Mouse (Mus musculus): ENCODE measurements at regions not wholly inside any gene's neighbourhood (a gene's known extent, or its start where the extent isn't known, plus 50 kb on each side); places are given as distances from the start of the nearest gene placed in this dataset.
"Not testable (repeated sequence)": the region's sequence is repeated elsewhere in the genome, so short reads cannot be mapped to it uniquely, and the experiment has no call there.

GRCm38 (mm10) chr15:8817542-8817941 is 107.0 kb upstream of the Slc1a3 start:
- Histone ChIP-seq H3K36me3 (no peaks in the 10 kb centered on the region), H3K4me3 (replicated peaks) (no peak overlapping the region), H3K27ac (0 out of 2 replicates have a peak overlapping the region, but pooled peaks have one; percentile 11), H3K9ac (no peak overlapping the region), H3K9me3 (no peaks in the 10 kb centered on the region), H3K4me1 (no peaks in the 10 kb centered on the region), H3K27me3 (replicated peaks) (no peaks in the 10 kb centered on the region), H3K4me2 (no peak overlapping the region)
- ATAC-seq (ENCODE audit: insufficient read depth, low FRiP score, low read depth), result no peak
- 91% methylated on average over 8 of the region's 8 CpGs for WGBS

GRCm38 (mm10) chr15:8816501-8817368 is 106.2 kb upstream of the Slc1a3 start:
- Histone ChIP-seq H3K9me3 (no peaks in the 10 kb centered on the region), H3K4me3 (replicated peaks) (no peak overlapping the region), H3K4me2 (no peak overlapping the region), H3K27ac (0 out of 2 replicates have a peak overlapping the region, but pooled peaks have one; percentile 11), H3K27me3 (replicated peaks) (no peaks in the 10 kb centered on the region), H3K4me1 (no peaks in the 10 kb centered on the region), H3K36me3 (no peaks in the 10 kb centered on the region), H3K9ac (no peak overlapping the region)
- 53% methylated on average over 10 of the region's 10 CpGs for WGBS
- peak; percentile 53; the same call in 1 of the 2 replicates for ATAC-seq (ENCODE audit: insufficient read depth, low FRiP score, low read depth)

DNA sequence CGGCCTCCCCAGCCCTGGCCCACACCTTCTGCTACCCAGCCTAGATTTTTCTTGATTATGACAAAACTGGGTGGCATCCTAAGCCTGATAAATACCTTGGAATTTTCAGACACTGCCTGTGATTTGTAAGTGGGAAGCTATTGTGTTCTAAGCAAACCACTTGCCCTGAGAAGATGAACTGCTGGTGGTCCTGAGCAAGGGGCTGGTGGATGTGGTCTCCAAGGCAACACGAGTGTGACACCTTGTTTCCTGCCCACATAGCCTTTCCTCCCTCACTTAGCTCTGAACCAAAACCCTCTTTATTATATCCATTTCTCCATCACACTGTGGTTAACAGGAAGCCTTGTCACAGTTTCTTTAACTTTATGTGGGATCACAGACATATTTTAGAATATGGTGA is 105.4 kb upstream of the Slc1a3 start:
- no peak overlapping the region for H3K9ac ChIP-seq
- no peak overlapping the region for H3K4me2 ChIP-seq
- H3K36me3 ChIP-seq, result no peaks in the 10 kb centered on the region
- 65% methylated on average over 2 of the region's 2 CpGs for WGBS
- H3K4me3 ChIP-seq (replicated peaks), result no peak overlapping the region
- no peak overlapping the region for H3K27ac ChIP-seq
- no peaks in the 10 kb centered on the region for H3K9me3 ChIP-seq
- no peak for ATAC-seq (ENCODE audit: insufficient read depth, low FRiP score, low read depth)
- no peaks in the 10 kb centered on the region for H3K4me1 ChIP-seq
- no peaks in the 10 kb centered on the region for H3K27me3 ChIP-seq (replicated peaks)

DNA sequence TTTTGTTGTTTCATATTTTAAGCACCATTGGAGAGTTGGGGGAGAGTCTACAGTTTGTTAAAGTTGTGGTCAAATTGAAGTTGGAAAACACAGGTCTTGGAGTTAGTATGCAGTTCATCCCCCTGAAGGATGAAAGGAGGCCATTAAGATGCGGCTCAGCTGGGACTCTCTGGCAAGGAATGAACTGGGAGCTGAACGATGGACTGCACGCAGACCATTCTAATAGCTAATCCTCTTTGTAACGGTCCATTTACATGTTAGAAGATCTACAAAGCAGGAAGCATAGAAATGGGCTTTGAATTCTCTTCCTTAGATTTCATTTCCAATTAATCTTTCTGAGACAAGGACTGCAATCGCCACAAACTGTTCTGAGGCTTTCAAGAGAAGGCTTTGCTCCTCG is 104.7 kb upstream of the Slc1a3 start:
- Histone ChIP-seq H3K9me3 (no peaks in the 10 kb centered on the region), H3K4me2 (no peak overlapping the region), H3K27ac (no peak overlapping the region), H3K4me3 (replicated peaks) (no peak overlapping the region), H3K9ac (no peak overlapping the region), H3K4me1 (no peaks in the 10 kb centered on the region), H3K36me3 (no peaks in the 10 kb centered on the region), H3K27me3 (replicated peaks) (no peaks in the 10 kb centered on the region)
- WGBS, result 60% methylated on average over 6 of the region's 6 CpGs
- no peak for ATAC-seq (ENCODE audit: insufficient read depth, low FRiP score, low read depth)

GRCm38 (mm10) chr15:8806354-8806753 is 95.8 kb upstream of the Slc1a3 start:
- WGBS, result 53% methylated on average over 8 of the region's 8 CpGs
- ATAC-seq (ENCODE audit: insufficient read depth, low FRiP score, low read depth), result no peak
- H3K9ac ChIP-seq, result no peak overlapping the region

DNA sequence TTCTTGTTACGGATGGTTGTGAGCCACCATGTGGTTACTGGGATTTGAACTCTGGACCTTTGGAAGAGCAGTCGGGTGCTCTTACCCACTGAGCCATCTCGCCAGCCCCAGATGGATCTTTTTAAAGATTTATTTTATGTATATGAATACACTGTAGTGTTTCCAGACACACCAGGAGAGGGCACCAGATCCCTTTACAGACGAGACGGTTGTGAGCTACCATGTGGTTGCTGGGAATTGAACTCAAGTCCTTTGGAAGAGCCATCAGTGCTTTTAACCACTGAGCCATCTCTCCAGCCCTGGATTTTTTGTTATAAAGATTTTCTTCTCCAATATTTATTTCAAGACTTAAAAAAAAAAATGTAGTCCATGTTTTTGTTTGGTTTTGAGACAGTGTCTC is 95.0 kb upstream of the Slc1a3 start:
- H3K4me1 ChIP-seq; H3K27me3 ChIP-seq (replicated peaks); H3K4me3 ChIP-seq (replicated peaks); H3K9me3 ChIP-seq; H3K9ac ChIP-seq; ATAC-seq (ENCODE audit: insufficient read depth, low FRiP score, low read depth); H3K36me3 ChIP-seq; H3K4me2 ChIP-seq; H3K27ac ChIP-seq: not testable (repeated sequence)
- 87% methylated on average over 5 of the region's 5 CpGs for WGBS

More at GRCm38 (mm10) chr15:8806354-8806753, 95.8 kb upstream of the Slc1a3 start:
- Histone ChIP-seq H3K4me2 (no peak overlapping the region), H3K27me3 (replicated peaks) (no peaks in the 10 kb centered on the region), H3K9me3 (no peaks in the 10 kb centered on the region), H3K4me3 (replicated peaks) (no peak overlapping the region), H3K4me1 (no peaks in the 10 kb centered on the region), H3K36me3 (no peaks in the 10 kb centered on the region), H3K27ac (no peak overlapping the region)

DNA sequence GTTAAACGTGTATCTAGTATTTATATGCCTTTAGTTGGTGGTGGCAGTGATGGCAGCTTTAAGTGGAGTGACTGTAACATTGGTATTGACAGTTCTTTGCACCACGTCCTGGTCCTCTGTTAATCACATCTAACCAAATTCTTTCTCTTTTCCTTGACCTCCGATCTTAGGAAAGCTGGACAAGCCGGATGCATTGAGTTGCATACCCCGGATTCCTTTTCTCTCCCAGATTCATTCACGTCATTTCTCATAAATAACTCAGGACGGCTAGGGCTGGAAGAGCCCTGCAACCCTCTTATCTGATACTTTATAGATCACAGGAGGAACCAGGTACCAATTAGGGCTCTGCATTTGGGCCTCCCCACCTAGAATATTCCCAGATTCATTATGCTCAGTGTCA is 91.5 kb upstream of the Slc1a3 start:
- Histone ChIP-seq H3K36me3 (no peaks in the 10 kb centered on the region), H3K4me3 (replicated peaks) (no peak overlapping the region), H3K9me3 (no peaks in the 10 kb centered on the region), H3K27me3 (replicated peaks) (no peaks in the 10 kb centered on the region), H3K9ac (no peak overlapping the region), H3K4me2 (no peak overlapping the region), H3K4me1 (no peaks in the 10 kb centered on the region), H3K27ac (no peak overlapping the region)
- no peak for ATAC-seq (ENCODE audit: insufficient read depth, low FRiP score, low read depth)
- WGBS, result 44% methylated on average over 7 of the region's 7 CpGs

GRCm38 (mm10) chr15:8797015-8797414 is 86.5 kb upstream of the Slc1a3 start:
- 79% methylated on average over 1 of the region's 1 CpGs for WGBS
- Histone ChIP-seq H3K4me3 (replicated peaks) (no peak overlapping the region), H3K27me3 (replicated peaks) (no peaks in the 10 kb centered on the region), H3K4me1 (no peaks in the 10 kb centered on the region), H3K27ac (no peak overlapping the region), H3K36me3 (no peaks in the 10 kb centered on the region), H3K9ac (no peak overlapping the region), H3K9me3 (no peaks in the 10 kb centered on the region), H3K4me2 (no peak overlapping the region)
- no peak for ATAC-seq (ENCODE audit: insufficient read depth, low FRiP score, low read depth)

GRCm38 (mm10) chr15:8792106-8792505 is 81.5 kb upstream of the Slc1a3 start:
- WGBS, result 65% methylated on average over 2 of the region's 2 CpGs
- ATAC-seq (ENCODE audit: insufficient read depth, low FRiP score, low read depth), result no peak

GRCm38 (mm10) chr15:8789924-8790323 is 79.4 kb upstream of the Slc1a3 start:
- Histone ChIP-seq H3K9ac (no peak overlapping the region), H3K36me3 (no peaks in the 10 kb centered on the region), H3K4me2 (no peak overlapping the region), H3K9me3 (no peaks in the 10 kb centered on the region), H3K4me1 (no peaks in the 10 kb centered on the region), H3K4me3 (replicated peaks) (no peak overlapping the region), H3K27ac (no peak overlapping the region), H3K27me3 (replicated peaks) (no peaks in the 10 kb centered on the region)
- ATAC-seq (ENCODE audit: insufficient read depth, low FRiP score, low read depth), result no peak

More at GRCm38 (mm10) chr15:8792106-8792505, 81.5 kb upstream of the Slc1a3 start:
- Histone ChIP-seq H3K27me3 (replicated peaks) (no peaks in the 10 kb centered on the region), H3K9ac (no peak overlapping the region), H3K9me3 (no peaks in the 10 kb centered on the region), H3K36me3 (no peaks in the 10 kb centered on the region), H3K27ac (no peak overlapping the region), H3K4me1 (no peaks in the 10 kb centered on the region), H3K4me3 (replicated peaks) (no peak overlapping the region), H3K4me2 (no peak overlapping the region)

DNA sequence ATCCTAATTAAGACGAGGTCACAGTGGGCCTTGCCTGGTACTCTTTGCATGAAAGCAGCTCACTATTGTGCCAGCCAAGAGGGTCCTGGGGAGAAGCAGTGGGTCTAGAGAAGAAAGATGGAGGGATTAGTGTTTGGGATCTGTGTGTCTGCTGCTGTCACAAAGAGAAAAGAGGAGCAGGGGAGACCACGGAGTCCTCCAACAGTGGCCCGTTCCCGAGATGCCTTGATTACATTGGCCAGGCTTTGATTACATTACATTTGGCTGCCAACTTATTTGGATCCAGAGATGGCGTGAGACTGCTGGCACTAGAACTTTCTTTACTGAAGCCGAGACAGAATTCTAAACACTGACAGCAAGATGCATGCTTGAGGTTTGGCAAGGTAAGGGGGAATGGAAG is 78.4 kb upstream of the Slc1a3 start:
- Histone ChIP-seq H3K4me2 (no peak overlapping the region), H3K4me1 (no peaks in the 10 kb centered on the region), H3K36me3 (no peaks in the 10 kb centered on the region), H3K9ac (no peak overlapping the region), H3K27ac (no peak overlapping the region), H3K9me3 (no peaks in the 10 kb centered on the region), H3K4me3 (replicated peaks) (no peak overlapping the region), H3K27me3 (replicated peaks) (no peaks in the 10 kb centered on the region)
- WGBS, result 71% methylated on average over 6 of the region's 6 CpGs
- no peak for ATAC-seq (ENCODE audit: insufficient read depth, low FRiP score, low read depth)

DNA sequence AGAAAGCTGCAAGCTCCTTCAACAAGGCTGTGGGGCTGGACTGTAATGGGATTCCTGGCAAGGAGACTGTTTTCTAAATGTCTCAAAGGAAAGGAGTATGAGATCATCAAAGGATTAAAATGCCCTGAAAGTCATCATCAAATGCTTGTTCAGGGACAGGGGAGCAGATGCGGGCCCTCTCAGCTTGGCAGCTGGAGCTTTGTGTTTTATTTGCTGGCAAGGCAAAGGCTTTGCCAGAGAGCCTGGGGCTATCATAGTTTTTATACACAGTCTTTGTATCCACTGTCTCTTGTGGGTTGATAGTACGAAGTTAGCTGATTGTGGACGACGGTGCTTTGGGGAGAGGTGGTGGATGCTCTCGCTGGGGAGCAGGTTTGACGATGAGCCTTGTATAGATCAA is 75.0 kb upstream of the Slc1a3 start:
- ATAC-seq (ENCODE audit: insufficient read depth, low FRiP score, low read depth), result no peak
- Histone ChIP-seq H3K36me3 (no peaks in the 10 kb centered on the region), H3K4me2 (no peak overlapping the region), H3K27ac (no peak overlapping the region), H3K9ac (no peak overlapping the region), H3K4me3 (replicated peaks) (no peak overlapping the region), H3K4me1 (no peaks in the 10 kb centered on the region), H3K27me3 (replicated peaks) (no peaks in the 10 kb centered on the region), H3K9me3 (no peaks in the 10 kb centered on the region)
- WGBS, result 68% methylated on average over 6 of the region's 6 CpGs

Measured in stomach, embryonic 15.5 days (tissue).